Mouse (Mus musculus) kidney, adult 9 months (tissue): Measurements from ENCODE around the gene Ppif.

Experiments
- DNase-seq: peaks from one replicate; pipeline ENCODE4 v3.0.0; 2022

Gene Ppif

DNA sequence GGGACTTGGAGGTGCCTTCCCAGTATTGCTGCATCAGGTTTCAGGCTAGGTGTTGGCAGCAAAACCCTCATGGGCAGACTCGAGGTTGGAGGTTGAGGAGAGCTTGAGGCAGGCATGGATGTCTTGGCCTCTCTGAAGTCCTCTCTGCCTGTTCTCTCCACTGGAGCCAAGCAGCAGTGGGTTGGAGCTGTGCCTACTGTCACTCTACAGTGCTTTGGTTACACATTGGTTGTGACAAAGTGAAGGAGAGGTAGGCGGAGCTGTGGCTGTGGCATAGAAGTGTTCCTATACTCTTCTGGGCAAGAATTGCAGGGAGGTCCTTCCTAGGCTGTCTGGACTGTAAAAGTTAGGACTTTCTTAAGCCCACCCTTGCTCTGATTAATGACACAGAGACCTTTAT lies 2.4 kb downstream of the Ppif start:
- DNase-seq: no peak

DNA sequence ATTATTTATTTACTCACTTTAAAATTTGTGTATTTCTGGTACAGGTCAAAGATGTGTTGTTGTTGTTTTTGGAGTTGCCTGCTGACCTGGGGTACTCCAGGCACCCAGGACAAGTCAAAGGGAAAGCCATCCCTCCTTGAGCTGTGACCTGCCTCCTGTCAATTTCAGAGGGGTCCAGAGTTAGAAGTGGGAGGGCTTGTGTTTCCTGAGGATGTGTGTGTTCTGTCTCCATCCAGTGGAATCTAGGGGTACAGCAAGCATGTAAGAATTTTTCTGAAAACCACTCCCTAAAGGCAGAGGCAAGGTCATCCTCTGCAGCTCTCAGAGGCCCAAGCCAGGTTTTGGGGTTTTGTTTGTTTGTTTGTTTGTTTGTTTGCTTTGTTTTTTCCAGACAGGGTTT lies 8.0 kb downstream of the Ppif start:
- DNase-seq: peak; percentile 35

DNA sequence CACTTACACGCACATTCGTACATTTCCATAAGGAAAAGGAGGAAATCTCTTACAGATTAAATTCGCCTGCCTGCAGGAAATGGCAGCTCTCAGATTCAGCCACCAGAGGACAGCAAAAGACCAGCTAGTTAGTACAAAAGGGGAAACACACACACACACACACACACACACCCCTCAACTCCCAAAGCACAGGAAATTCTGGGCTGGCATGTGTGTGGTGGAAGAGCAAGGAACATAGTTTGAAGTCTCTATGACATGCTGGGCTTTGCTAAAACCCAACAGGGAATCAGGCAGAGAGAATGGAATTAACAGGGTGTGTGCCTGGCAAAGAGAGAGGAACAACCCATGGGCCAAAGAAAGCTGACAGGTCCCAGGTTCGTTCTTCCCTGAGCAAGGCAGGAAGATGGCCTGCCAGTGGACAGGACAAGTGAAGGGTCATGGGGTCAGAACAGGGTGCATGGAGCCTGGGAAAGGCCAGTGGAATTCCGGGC lies 13.8 kb downstream of the Ppif start:
- DNase-seq: peak; percentile 63

DNA sequence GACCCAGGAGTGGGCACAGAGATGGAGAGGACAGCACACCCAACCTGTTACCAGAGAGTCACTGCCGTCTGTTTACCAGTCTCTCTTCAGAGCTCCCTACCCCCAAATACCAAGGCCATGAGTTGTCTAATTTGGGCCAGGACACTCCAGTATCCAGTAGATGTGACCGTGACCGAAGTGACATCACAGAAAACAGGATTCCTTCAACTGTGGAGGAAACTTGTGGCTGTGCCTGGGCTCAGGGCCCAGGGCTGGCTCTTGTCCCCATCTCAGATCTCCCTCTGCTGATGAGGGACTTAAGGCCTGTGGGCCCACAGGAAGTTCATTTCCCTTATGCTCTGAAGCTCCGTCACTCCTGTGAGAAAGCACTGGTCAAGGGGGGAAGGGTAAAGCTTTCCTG lies 14.5 kb downstream of the Ppif start:
- DNase-seq: peak; percentile 59

DNA sequence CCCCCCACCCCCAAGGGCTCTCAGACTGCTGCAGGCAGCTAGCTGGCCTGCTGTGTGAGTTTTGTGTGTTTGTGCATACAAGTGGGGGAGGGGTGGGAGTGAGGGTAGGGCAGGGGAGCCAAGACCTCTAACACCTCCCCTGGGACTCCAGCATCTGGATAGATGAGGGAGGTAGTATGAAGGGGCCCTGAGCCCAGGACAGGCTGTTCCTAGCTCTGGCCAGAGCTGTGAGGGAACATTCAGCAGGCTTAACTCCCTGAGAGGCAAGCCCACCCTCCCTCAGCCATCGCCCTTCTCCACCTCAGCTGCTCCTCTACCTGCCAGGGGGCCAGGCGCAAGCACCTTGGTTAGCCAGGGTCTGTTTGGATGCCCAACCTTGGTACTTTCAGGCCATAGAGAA lies 15.0 kb downstream of the Ppif start:
- DNase-seq: no peak

DNA sequence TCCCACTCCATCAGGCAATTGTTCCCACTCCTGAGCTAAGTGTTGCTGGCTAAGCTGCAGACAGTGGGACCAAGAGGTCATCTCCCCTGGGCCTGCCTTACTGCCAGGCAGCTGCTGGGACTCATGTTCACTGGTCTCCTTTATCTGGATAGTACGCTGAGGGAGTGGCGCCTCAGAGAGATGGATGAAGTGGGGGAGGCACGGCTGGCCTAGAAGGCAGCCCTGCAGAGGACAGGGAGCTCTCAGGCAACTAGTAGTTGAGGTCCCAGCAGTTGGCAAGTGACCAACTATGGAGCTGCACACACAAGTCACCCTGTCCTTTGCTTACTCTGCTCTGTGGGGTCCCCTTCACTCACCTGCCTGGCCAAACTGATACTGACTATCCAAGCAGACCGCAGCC lies 16.1 kb downstream of the Ppif start:
- no peak for DNase-seq

DNA sequence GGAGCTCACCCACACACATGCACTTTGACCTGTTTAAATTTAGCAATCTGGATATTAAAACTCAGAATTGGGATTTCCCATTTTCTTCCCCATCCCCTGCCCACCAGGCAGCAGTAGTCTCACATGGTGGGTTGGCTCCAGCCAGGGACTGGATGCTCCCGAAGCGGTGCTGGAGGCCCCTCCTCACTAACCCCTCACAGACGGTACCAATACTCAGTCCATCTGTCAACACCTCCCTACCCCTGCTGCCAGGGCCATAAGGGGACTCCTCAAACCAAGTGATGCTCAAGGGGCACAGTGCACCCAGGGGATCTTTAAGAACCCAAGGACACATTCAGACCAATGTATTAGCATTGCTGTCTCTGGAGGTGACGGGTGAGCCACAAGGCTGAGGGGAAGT lies 16.7 kb downstream of the Ppif start:
- no peak for DNase-seq

DNA sequence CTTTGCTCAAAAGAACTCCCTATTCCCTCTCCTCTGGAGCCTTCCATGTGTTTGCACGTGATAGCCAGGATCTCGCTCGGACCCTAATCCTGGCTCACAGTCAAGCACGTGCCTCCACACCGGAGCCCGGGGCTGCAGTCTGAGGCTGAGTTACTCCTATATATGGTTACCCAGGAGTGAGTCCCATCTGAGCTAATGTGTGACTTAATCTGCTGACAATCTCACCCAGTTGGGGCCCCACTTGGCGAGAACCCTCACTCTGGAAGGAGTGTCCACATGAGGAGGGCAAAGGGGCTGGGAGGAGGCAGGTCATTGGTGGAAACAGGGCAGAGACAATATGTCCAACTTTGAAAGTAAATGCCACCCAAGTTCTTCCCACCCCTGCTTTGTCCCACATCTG lies 17.2 kb downstream of the Ppif start:
- no peak for DNase-seq

DNA sequence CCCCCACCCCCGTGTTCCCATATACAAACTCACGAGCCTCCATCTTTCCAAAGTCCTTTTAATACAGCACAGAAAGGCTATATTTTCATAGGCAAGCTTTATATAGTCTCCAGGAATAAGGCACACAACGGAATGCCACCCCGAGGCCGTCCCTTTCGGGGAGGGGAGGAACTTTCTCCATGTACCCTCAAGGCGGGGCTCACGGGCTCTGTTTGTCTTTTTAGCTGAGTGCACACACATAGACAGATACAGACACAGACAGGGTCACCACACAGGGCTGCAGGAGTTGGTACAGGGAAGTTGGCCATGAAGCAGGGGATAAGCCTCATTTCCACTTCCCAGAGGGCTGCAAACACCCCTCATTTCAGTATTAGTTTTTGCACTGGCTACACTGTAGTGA lies 17.6 kb downstream of the Ppif start:
- no peak for DNase-seq

DNA sequence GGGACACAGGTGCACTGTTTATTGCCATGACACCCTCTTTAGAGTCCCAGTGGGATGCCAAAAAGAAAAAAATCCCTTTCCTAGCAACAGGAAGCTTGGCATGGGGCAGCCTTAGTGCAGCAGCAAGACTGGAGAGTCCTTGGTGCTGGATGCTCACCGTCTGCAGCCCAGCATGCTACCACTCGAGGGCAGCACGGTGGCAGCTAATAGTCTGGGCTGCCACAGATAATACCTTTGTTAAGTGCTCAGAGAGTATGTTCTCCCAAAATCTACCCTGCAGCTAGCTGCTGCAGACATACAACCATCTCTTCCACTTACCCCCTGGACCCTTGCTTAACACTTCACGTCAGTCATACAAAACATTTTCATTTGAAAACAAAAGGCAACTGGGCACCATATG lies 19.5 kb downstream of the Ppif start:
- DNase-seq: no peak

DNA sequence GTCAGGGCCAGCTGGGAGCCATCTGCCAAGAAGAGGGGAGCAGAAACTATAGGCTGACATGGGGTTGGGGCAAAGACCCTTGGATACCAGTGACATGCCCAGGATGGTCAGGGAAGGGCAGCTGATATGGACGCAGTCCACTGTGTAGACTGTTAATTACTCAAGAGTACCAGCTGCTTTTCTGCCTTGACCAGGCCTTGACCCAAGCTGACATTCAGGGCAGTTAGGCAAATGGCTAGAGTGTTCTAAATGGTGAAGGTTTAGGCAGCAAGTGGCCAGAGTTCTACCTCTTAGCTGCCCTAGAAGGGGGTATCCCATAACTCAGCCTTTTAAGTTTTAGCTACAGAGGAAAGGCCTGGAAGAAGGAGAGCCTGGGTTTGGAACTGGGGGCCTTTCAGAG lies 22.6 kb downstream of the Ppif start:
- no peak for DNase-seq

DNA sequence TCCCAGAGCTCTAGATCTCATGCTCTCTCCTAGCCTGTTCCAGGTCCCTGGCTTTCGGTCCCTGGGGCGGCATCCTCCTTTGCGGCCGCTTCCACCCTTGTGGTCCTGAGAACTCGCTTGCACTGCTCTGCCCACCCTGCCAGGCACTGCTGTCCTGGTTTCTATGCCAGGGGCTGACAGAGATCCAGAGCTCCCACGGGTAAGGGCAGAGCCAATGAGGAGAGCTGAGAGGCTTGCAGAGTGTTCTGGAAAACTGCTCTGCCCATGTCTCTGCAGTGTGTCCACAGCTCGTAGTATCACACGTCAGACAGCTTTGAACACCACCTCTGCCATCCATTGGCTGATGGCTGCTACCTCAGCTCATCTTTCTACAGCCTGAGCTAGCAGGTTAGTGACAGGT lies 23.8 kb downstream of the Ppif start:
- DNase-seq: no peak

DNA sequence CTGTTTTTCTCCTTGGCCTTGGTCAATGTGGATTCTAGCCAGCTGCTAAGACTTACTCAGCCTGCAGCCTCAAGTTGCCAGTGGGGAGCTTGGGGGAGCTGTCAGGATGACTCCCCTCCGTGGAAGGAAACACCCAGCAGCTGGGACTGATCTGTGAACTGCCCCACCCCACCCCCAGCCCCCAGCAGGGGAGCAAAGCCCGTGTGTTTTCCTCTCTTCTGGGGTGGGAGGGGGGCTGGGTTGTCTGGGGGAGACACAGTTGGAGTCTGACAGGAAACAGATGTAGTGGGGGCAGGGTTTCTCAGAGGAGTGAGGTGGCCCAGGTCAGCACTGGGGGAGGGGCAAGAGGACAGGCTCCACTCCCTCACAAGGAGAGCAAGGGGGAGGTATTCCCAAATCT lies 24.5 kb downstream of the Ppif start:
- DNase-seq: no peak

DNA sequence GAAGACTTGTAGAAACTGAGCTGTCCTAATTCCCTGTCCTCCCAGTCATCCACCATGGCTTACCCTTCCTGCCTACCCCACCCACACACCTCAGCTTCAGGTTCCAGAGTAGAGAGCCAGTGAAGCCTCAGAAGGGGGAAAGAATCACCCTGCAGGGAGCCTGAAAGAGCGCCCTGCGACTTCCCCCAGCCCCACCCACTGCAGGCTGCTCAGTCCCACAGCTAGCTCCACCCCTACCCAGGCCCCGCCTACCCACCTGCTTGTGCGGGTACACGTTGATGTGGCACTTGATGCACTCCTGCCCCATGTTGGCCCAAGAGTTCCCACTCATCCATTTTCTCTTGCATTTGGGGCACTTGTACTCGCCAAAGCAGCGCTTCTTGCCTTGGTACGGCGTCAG lies 25.4 kb downstream of the Ppif start:
- no peak for DNase-seq

DNA sequence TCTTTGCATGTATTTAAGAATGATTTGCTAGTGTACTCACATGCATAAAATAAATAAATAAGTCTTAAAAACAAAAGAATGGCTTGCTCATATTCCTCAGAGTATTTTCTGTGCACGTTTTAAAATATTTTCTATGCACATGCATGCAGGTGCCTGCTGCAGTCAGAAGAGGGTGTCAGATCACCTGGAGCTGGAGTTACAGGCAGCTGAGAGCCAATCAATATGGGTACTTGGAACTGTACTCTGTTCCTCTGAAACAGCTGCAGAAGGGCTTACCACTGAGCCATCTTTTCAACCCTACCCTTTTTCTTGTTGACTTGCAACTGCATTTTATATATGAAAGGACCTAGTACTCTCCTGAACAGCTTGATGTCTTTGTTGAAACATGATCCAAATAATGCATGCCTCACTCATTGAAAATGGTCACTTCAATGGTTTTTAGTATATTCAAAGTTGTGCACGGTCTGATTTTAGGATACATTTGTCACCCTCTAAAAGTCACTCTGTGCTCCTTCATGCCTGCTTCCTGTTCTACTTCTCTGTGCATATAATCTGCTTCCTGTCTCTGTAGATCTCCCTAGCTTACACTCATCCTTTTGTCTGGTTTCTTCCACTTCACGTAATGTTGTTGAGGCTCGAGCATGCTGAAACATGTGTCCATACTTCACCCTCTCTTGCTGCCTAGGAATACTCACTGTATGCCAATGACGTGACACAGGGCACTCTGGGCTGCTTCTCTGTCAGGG lies 27.2 kb downstream of the Ppif start:
- no peak for DNase-seq

DNA sequence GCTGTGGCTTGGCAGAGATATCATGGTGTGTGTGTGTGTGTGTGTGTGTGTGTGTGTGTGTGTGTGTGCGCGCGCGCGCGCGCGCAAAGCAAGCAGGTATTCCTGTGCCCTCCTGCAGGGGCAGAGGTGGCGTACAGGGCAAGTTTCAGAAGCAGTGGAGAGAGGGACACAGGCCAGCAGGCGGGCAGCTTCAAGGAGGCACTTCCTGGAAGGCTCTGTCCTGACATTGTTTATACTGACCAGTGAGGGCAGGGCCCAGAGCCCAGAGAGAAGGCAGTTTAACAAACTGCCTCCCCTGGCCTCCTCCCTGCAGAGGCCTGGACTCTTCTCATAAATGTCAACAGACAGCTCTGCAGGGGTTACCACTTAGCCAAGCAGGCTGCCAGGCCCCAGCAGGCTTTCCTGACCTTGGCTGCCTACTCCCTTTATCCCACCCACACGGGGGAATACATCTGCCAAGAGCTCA lies 31.1 kb downstream of the Ppif start:
- DNase-seq: peak; percentile 40

DNA sequence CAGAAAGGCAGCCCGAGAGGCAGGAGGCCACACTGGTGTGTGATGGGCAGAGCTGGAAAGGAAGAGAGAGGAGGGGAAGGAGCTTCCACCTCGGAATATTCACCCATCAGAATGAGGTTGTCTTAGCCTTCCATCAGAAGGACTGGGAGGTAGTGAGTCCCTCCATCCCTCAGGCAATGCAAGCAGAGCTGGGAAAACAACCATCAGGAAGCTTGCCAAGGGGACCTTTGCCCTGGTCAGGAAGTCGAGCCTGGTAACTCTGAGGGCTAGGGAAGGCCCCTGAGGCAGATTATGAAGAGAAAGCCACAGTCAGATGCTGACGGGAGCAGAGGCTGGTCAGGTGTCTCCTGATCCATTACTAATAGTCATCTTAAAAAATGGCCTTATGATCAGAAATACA lies 31.7 kb downstream of the Ppif start:
- DNase-seq: no peak

DNA sequence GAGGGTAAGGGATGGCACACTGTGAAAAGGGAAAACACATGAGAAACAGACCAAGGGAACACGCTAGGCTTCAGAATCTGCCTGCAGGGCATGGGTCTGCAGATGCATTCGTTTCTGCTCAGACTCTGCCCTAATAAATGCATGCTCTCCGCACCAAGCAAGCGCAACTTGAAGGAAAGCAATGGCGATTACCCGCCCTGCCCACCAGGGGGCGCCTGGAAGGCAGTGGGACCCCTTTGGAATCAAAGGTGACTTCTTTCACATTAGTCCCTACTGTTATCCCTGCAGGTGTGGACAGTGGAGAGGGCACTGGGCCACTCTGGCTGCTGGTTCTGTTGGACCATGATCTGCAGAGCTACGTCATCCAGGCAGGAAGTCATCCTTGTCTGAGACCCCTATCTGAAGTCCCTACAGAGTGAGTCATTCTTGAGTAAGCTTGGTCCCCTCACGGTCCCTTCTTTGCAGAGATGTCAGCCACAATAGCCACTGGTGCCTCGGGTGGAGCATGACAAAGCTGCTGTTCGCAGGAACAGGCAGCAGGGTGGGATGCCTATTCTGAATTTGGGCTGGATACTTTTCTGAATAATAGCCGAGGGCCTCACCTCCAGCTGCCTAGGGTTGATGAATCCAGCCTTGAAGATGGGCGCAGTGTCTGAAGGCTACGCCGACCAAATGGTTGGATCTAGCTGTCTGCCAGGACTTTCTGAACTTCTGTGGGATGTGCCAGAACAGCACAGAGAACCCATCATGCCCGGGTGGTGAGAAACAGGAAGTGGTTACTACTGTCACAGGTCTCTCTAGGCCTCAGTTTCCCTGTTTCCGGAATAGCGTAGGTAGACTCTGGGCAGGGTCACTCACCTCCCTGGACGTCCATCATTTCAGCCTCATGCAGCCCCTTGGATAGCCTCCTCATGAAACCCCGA lies 32.5 kb downstream of the Ppif start:
- peak; percentile 57 for DNase-seq

DNA sequence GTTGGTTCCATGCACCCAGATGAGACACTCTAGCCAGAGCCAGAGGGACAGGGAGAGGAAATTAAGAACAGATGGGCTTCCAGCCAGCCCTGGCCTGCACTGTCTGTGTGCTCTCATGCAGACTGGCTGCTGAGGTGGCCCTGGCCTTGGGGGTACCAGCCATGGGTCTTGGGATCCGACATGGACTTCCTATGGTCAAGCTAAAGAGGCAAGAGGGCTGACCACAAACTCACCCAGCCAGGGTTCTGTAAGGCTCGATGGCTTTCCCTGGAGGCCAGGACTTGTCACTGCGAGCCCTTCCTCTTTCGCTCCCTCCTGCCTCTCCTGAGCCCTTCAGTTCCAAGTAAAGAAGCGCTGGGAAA lies 33.2 kb downstream of the Ppif start:
- DNase-seq: no peak

DNA sequence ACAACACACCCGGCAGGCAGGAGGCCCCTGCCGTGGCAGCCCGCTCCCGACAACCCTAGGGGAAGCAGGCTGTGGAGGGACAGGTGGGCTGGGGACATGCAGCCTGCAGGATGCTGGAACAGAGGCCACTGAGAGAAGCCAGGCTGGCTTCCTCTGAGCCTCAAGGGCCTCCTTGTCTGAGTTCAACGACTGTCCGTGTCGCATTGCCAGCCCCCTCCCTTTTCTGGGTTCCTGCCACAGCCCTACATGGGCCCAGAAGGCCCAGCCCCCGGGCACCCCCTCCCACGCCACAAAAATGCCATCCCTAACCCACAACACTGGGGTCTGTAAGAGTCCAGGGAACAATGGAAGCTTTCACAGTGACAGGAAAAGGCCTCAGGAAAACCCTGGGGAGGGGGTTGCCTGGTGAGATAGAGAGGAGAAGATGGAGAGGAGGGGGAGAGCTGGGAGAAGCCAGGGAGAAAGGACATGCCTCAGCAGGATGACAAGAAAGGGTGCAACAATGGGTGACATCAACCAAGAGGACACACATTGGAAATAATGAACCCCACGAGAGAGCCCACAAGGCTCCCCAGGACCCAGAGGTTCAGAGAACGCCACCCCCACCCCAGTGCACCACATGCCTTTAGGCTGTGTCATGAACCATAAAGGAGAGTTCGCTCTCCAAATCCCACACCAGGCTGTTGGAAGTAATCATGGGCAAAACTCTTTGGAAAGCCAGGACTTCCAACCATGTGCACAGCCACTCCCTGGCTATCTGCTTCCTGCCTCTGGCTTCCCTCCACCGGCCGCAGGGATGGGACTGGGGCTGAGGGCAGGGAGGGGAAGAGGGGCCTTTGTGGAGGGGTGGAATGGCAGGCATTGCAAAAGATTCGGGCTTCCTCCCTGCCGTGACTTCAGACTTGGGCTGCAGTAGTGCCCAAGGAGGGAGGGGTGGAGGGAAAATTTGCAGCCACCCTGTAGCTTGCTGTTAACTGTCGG lies 41.1 kb downstream of the Ppif start:
- no peak for DNase-seq

DNA sequence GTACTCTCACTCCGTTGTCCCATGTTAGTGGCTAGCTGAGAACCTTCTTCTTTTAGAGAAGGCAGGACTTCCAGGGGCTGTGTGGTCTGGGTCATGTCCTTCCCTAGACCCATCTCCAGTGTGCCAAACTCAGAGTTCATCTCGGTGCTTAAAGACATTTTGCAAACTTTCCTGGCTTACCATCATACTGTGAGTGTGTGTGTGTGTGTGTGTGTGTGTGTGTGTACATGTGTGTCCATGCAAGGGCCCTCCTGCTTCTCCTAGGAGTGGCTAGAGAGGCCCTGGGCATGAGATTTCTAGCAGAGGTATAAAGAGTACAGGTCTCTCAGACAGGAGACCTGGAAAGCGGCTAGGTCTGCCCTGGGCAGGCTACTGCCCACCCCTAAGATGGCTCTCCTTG lies 42.2 kb downstream of the Ppif start:
- no peak for DNase-seq

DNA sequence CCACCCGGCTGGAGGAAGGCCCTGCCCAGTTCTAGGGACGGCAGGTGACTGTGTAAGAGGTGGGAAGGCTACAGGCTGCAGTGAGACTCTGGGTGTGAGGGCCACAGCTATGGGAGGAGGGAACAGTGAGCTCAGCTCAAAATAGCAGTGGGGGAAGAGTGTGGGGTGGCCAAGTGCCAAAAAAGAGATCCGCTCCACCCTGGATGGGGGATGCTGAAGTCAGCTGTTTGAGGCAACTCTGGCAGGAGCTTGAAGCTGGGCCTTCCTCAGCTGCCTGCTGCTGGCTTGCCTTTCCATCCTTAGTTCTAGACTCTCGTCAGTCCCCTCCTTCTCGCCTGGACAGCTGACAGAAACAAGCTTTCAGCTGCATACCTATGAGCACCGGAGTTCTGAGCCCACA lies 42.6 kb downstream of the Ppif start:
- DNase-seq: peak; percentile 46

DNA sequence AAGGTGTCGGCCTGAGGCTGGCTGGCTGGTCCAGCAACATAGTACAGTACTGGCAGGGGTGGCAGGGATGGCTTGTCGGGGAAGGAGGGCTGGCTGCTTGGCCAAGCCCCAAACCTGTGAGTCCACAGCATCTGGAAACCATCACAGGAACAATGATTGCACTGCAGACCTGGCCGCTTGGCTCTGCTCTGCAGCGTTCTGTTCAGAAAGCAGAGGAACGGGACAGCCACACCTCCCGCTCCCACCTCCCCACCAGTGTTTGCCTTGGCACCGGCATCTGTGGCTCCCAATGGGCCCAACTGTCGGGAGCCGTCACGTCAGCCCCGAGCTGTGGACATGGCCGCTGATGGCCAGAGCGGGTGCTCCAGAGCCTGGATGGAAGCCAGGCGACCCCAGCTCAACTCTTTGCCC lies 44.6 kb downstream of the Ppif start:
- no peak for DNase-seq
